ENCODE assay signal across 8 mouse cellular contexts in genomic region chr19:45030746-45031693, GRCm38 (mm10). TPM values are rescaled to one million over a fixed set of nuclear protein-coding genes. Genes with fewer than 3 reads are reported as not detected.
DNase-seq lines count a peak whose midpoint lies in the region; ATAC-seq lines count a peak whose summit lies in the region.

No protein-coding gene starts in this region.

- H3K4me3 ChIP-seq in hindbrain, embryonic 11.5 days (ENCODE audit: low read depth, low read length): no peak overlapping the region

- peaks cover 10% of the 10 kb centered on the region for H3K36me3 ChIP-seq in hindbrain, embryonic 11.5 days (ENCODE audit: control insufficient read depth, insufficient read depth, low read length)

- no peaks in the 10 kb centered on the region for H3K27me3 ChIP-seq in hindbrain, embryonic 11.5 days (ENCODE audit: control insufficient read depth, insufficient read depth, low read length)

- peak; percentile 70 for DNase-seq in T-cell, adult 2 months (ENCODE audit: low spot score)
- peak; percentile 92 for DNase-seq in cerebellum, adult 9-10 months
- peak; percentile 79 to 91 for DNase-seq in frontal cortex, adult 2 months (ENCODE audit: extremely low spot score in 1 of 2, low spot score in 1 of 2)
- DNase-seq in hindbrain, embryonic 11.5 days (ENCODE audit: low spot score): peak; percentile 93
- peak; percentile 71 to 82 for DNase-seq in layer of hippocampus, postnatal 14 days (ENCODE audit: low spot score in 2 of 2)
- DNase-seq in lung, postnatal 14 days: peak; percentile 89
- DNase-seq in retina, embryonic 14.5 days (ENCODE audit: low spot score): peak; percentile 95
- DNase-seq in urinary bladder, postnatal 36 days (ENCODE audit: low spot score in 2 of 2): peak; percentile 57 to 77

- H3K9ac ChIP-seq in hindbrain, embryonic 11.5 days (ENCODE audit: low read depth, low read length): no peak overlapping the region

- 43% methylated on average over 20 of the region's 20 CpGs for WGBS in hindbrain, embryonic 11.5 days

- H3K9me3 ChIP-seq in hindbrain, embryonic 11.5 days (ENCODE audit: control insufficient read depth, low read length): no peaks in the 10 kb centered on the region

- no peaks in the 10 kb centered on the region; the same call in 1 of the 2 replicates for H3K4me1 ChIP-seq in hindbrain, embryonic 11.5 days (replicated peaks; ENCODE audit: control insufficient read depth, insufficient read depth, low read length)

- H3K4me2 ChIP-seq in hindbrain, embryonic 11.5 days (replicated peaks; ENCODE audit: low read depth, low read length): 0 out of 2 replicates have a peak overlapping the region, but pooled peaks have one; percentile 4

- H3K27ac ChIP-seq in hindbrain, embryonic 11.5 days (ENCODE audit: low read depth, low read length): no peak overlapping the region

- ATAC-seq in hindbrain, embryonic 11.5 days (ENCODE audit: low FRiP score): no peak; the same call in 1 of the 2 replicates

RNA-seq across cellular contexts. Expression of gene Pdzd7, which starts 14.5 kb away (rescaled TPM):
- polyA plus RNA-seq in frontal cortex, adult 2 months (2012; rRNA removed): 7.6 and 7.7 TPM in 2 replicates
- 0.62 TPM in 1 of 2 replicates, not detected in the other for polyA plus RNA-seq in hindbrain, embryonic 11.5 days (2014; fragmentation: Nextera tagmentation; extraction: Ambion mirVana)
- 1 to 10 TPM; 2.1 to 2.3 TPM for total RNA-seq in layer of hippocampus, postnatal 14 days (2021)

RNA-seq across cellular contexts. Expression of gene Sfxn3, which starts 16.3 kb away (rescaled TPM):
- 103 and 108 TPM in 2 replicates for polyA plus RNA-seq in frontal cortex, adult 2 months (2012; rRNA removed)
- 22.7 and 23.8 TPM in 2 replicates for polyA plus RNA-seq in hindbrain, embryonic 11.5 days (2014; fragmentation: Nextera tagmentation; extraction: Ambion mirVana)
- total RNA-seq in layer of hippocampus, postnatal 14 days (2021): 100 to 1,000 TPM; 113 to 117 TPM

RNA-seq across cellular contexts. Expression of gene Lzts2, which starts 16.8 kb away (rescaled TPM):
- 34.7 and 37.1 TPM in 2 replicates for polyA plus RNA-seq in frontal cortex, adult 2 months (2012; rRNA removed)
- 39.7 and 41.0 TPM in 2 replicates for polyA plus RNA-seq in hindbrain, embryonic 11.5 days (2014; fragmentation: Nextera tagmentation; extraction: Ambion mirVana)
- 10 to 100 TPM; 24.0 to 24.6 TPM for total RNA-seq in layer of hippocampus, postnatal 14 days (2021)

RNA-seq across cellular contexts. Expression of gene Mrpl43, which starts 24.8 kb away (rescaled TPM):
- polyA plus RNA-seq in frontal cortex, adult 2 months (2012; rRNA removed): 73.3 and 80.2 TPM in 2 replicates
- 69.0 and 75.0 TPM in 2 replicates for polyA plus RNA-seq in hindbrain, embryonic 11.5 days (2014; fragmentation: Nextera tagmentation; extraction: Ambion mirVana)
- total RNA-seq in layer of hippocampus, postnatal 14 days (2021): 10 to 100 TPM; 46.2 to 47.5 TPM

RNA-seq across cellular contexts. Expression of gene Twnk, which starts 25.6 kb away (rescaled TPM):
- polyA plus RNA-seq in frontal cortex, adult 2 months (2012; rRNA removed): 10.2 and 11.3 TPM in 2 replicates
- 15.0 and 16.6 TPM in 2 replicates for polyA plus RNA-seq in hindbrain, embryonic 11.5 days (2014; fragmentation: Nextera tagmentation; extraction: Ambion mirVana)
- 10 to 100 TPM; 14.7 to 15.2 TPM for total RNA-seq in layer of hippocampus, postnatal 14 days (2021)
